Mouse (Mus musculus) mature B cell (primary cell): ENCODE results near the gene Chid1.

ENCODE experiments used
- in situ Hi-C: fragments of 300-500 bp; cut with MboI; formaldehyde crosslinking; loops from 2 replicates; pipeline ENCODE4 v1.14.3; 2019

The Chid1 gene

DNA sequence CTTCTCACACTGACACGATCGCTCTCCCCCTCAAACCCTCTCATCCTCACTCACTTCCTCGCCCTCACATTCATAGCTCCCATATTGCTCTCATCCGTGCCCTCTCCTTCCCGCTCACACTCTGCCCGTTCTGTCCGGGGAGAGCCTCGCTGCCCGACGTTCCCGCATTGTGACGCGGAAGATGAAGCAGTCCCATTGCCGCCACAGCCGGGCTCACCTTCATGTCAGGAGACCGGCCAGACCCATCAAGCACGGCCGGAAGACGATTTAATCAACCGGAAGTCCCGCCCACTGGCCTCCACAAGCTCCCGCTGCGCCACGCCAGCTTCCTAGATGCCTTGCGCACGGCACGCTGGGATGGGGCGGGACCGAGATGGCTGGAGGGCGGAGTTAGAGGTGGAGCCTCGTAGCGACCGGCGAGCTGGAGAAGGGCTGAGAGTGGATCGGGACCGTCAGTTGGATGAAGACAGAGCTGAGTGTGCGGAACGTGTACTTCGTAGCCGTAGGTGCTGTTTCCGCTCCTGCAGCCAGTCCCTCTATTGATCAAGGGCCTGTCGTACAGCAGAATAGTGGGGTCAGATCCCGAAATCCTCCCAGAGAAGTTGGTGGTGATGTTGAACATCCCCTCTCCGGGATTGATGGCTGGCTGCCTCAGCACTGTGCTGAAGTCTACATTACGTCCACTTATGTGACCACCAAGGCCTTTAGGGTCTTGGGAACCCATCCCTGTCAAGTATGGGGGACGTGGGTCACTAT lies at the start of gene Chid1:
Chid1 (minus strand) TSS at position 302 of the 756 bp plus-strand sequence.
- in situ Hi-C loops, result no loop called here

DNA sequence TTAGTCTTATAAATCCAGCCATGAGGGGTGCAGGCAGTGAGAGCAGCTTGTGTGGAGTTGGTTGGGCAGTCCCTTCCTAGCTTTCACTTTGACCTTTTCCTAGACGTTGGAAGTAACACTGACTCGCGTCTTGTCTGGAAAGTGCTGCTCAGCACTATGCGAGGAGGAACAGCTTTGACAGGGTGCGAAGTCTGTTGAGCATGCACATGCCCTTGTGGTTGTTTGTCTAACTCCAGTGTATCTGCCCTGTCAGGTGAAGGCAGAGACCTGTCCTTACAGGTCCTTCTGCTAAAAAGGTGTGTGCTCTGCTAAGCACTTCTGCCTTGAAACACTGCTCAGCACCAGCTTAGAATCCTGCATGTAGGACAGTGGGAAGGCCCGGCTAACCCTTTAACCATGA lies 49.2 kb upstream of the Chid1 start:
- in situ Hi-C loops, result no loop called here

DNA sequence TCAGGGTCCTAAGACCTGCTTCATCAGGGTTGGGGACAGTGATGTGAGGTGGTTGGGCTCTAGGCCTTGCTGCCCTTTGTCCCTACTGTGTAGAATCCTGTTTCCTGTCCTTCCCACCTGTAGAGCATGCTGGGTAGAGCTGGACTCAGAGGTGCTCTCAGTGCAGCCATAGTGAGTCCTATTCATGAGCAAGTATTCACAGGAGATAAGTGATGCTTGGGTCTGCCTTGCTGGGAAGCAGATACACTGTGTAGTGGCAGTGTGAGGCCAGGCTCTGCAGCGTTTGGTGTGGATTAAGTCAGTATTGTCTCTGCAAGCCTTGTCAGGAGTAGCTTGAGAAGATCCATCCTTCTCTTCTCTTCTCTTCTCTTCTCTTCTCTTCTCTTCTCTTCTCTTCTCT lies 46.2 kb upstream of the Chid1 start:
- in situ Hi-C loops, result no loop called here

DNA sequence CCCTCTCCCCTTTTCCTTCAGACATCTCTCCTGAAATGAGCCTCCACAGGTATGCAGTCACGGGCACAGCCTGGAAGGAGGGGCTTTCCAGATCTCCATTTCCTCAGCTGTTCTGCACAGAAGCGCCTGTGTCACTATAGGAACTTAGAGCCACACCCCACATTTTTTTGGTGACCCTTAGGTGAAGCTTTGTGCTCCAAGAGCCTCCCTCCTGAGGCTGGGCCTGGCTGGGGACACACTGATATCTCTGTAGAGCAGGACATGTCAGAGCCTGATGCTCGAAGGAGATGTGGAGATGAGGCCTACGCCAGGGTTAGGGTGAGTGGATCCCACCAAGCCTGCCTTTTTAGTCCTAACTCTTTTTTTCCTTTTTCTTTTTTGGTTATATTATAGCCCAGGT lies 45.6 kb upstream of the Chid1 start:
- in situ Hi-C loops, result no loop called here

DNA sequence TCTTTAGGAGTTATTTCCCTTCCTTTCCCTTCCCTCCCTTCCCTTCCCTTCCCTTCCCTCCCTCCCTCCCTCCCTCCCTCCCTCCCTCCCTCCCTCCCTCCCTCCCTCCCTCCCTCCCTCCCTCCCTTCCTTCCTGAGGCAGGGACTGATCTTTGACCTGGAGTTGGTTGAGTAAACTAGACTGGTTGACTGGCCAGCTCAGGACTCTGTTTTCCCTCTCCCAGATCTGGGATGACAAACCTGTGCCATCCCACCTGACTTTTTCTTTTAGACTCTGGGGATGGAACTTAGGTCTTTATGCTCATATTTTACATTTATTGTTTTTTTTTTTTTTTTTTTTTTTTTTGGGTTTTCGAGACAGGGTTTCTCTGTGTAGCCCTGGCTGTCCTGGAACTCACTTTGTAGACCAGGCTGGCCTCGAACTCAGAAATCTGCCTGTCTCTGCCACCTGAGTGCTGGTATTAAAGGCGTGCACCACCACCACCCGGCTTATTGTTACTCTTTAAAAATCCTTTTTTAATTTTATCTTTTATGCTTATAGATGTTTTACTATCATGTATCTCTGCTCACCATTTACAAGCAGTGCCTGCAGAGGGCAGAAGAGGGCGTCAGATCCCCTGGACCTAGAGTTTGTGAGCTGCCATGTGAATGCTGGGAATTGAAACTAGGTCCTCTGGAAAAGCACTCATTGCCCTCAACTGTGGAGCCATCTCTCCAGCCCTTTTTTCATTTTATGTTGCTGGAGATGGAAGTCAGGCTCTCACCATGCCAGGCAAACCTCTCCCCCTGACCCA lies 44.6 kb upstream of the Chid1 start:
- in situ Hi-C loops, result no loop called here

DNA sequence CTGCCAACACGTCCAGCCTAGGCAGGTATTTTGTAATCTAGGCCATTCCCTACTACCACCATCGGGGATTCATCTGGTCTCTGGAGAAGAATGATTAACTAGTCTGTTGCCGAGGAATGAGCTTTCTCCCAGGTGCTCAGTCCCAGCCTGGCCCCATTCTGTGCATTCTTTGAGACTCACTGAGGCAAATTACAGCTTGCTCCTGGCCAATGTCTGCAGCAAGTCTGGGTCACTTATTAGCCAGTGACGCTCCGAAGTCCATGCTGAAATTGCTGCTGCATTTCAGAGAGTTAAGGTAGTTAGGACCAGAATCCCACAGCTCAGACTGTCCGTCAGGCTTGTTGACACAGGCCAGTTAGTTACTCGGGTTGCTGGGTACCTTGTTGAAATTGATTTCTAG lies 41.7 kb upstream of the Chid1 start:
- in situ Hi-C loops, result no loop called here

DNA sequence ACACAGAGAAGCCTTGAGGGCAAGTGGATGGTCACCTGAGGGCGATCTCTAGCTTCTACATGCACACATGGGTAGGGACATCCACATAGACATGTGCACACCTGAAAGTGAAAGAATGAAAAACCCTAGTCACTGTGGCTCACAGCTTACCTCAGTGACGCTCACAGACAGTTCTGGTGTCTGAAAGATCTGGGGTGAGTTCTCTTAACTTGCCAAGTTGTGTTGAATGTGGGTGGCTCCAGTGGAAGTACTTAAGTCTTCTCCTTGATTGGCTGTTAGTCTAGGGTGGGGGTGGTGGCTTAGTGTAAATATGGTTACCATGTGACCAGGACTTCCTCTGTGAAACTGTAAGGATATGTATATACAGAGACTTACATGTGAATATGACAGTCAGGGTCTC lies 39.3 kb upstream of the Chid1 start:
- in situ Hi-C loops, result no loop called here

DNA sequence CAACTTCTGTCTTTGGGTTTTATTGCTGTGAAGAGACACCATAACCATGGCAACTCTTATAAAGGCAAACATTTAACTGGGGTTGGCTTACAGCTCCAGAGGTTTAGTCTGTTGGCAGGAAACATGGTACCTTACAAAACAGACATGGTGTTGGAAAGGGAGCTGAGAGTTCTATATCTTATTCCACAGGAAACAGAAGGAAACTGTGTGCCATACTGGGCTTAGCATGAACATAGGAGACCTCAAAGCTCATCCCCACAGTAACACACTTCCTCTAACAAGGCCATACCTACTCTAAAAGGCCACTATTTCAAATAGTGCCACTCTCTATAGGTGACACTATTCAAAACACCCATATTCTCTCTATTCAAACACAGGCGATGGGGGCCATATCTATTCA lies 38.9 kb upstream of the Chid1 start:
- in situ Hi-C loops, result no loop called here

DNA sequence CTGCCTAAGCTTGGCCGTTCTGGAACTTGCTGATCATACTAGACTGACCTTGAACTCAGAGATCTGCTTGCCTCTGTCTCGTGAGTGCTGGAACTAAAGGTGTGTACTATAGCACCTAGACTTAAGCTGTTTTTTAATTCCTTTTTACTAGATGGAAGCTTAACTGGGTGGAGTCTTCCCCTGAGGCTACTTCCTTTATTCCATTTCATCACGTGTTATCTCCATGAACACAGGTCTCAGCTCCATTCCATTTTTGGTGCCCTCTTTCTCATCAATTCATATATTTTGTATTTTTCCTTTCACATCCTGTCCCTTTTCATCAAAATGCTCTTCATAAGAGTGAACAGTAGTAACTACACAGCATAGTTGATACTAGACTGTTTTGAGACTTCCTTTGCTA lies 38.1 kb upstream of the Chid1 start:
- in situ Hi-C loops, result no loop called here

DNA sequence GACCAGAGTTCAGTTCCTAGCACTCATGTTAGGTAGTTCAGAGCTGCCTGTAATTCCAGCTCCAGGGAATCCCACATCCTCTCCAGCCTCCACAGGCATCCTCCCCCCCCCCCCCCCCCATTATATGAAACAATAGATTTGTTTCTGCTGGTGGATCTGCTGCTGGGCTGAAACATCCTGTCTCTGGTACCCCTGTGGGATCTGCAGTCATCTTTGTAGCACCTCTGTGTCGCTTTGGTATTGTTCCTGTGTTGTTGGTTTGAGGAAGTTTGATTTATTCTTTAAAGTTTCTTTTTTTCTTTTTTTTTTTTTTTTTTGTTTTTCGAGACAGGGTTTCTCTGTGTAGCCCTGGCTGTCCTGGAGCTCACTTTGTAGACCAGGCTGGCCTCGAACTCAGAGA lies 35.8 kb upstream of the Chid1 start:
- in situ Hi-C loops, result no loop called here

DNA sequence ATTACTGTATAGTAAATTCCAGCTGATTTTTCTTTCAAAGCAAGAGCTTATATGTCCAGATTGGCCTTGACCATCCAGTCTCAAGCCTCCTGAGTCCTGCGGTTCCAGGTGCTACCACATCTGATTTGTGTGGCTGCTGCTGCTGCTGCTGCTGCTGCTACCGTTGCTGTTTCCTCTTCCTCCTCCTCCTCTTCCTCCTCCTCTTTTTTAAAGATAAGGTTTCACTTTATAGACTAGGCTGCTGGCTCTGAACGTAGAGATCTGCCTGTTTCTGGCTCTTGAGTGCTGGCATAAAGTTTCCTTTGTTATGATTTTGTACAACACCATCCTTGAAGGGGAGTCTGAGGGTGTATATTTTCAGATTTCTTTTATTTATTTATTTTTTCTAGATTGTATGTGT lies 34.4 kb upstream of the Chid1 start:
- in situ Hi-C loops, result no loop called here

DNA sequence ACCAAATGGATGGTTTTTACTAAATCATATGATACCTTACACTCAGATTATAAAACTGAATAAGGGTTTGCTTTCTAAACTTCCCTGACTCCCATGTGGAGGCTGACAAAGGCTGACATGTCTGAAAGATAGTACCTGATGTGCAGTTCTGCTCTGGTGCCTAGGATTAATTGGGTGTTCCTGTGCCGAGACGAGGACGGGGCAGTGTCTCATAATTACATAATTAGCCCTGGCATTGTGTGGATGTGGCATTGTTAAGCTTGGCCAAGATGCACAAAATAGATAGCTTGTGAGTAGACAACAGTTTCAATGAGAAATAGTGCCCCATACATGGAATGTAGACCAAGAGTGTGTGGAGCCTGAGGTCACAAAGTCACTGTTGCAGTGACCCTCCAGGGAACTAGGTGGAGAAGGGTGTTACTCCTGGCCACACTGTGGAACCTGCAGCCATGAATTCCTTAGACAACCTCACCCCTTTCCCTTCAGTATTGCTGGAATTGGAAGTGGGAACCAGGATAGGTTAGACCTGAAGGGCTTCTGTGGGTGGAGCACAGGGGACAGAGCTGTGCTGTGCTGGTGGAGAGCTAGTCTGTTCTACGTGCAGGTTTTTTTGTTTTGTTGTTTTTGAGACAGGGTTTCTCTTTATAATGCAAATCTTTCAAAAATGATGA lies 31.1 kb upstream of the Chid1 start:
- in situ Hi-C loops, result no loop called here

DNA sequence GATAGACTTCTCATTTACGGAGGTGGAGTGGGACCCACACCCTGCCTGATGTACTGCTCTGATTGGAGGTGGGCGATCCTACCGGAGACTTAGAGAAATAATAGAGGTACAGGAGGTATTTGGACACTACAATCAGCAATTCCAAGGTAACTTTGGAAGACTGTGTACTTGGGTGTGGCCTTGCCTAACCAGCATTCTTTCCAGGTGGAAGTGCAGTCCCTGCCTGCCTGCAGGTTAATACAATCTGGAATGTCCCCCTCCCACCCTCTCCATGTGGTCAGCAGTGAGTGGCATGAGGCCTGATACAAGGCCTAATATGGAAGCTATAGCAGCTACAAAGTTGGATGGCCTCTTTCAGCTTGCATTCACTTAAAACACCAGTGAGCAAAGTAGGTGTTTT lies 30.3 kb upstream of the Chid1 start:
- in situ Hi-C loops, result no loop called here

DNA sequence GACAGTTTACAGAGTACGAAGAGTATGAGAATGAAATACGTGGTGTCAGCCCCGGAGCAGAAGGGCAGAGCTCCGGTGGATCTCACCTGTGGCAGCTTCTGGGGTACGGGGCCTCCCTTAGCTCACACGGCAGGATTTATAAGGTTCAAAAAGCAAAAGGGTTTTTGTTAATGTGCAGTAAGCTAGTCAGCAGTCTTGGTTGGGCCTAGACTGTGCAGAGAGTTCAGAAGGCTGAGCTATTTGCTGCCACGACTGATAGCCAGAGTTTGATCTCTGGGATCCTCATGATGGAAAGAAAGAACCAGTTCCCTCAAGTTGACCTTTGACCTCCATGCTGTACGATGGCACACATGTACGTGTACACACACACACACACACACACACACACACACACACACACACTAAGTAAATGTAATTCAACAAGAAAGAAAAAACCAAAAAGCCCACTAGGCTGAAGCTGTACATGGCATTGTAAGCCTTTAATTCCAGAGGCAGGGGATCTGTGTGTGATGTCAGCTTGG lies 29.7 kb upstream of the Chid1 start:
- in situ Hi-C loops, result no loop called here

DNA sequence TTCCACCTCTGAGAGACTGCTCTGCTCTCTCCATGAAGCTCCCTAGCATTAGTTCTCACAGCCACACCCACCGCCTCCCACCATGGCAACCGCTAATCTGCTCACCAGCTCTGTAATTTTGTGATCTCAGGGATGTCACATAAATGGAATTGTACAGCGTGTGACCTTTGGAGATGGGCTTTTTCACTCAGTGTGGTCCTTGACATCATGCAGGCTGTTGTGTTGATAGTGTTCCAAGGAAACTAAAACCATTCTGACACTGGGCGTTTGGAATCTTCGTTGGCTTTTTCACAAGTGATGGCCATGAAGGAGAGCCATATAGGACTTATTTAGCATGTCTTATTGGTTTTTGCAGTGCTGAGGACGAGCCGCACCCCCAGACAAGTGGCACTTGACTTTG lies 26.9 kb upstream of the Chid1 start:
- in situ Hi-C loops, result no loop called here

DNA sequence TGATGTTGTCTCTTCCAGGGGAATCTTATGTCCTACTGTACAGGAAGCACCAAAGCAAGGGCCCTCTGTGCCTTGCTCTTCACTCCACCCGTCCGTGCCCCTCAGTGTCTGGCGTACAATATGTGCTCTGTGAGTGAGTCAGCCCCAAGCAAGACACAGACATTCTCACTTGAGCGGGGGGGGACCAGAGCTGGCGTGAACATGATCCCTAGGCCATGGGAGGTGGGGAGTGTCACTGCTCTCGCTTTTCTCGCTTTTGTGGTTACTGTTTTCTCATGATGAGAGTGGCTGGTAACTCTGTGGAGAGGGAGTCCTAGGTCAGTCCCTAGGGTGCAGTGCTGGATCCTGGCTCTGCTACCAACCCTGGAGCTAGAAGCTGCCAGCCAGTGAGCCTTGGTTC lies 24.9 kb upstream of the Chid1 start:
- in situ Hi-C loops, result no loop called here

DNA sequence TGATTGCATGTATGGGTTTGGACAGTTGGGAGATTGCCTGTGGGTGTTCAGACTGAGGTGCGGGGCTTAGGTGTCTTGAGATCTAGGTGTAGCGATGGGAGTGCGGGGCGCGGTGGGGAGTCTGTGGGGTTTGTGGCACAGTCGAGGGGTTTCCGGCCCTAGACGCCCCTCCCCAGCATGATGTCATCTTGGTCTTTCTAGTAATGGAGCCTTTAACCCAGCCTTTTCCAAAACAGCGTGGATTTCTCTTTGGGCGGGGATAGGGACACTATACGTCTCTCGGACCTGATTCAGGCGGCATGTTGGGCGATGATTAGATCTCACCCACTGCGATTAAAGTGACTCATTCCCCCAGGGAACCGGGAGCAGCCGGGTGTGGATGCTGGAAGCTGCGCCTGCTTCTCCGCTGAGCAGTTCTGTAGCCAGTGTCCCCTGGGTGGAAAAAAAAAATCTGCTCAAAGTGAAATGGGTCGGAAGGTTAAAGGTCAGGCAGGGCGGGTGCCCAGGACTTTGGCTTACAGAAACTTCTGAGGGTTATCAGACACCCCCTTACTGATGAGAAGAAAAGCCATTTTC lies 23.3 kb upstream of the Chid1 start:
- in situ Hi-C loops, result no loop called here

DNA sequence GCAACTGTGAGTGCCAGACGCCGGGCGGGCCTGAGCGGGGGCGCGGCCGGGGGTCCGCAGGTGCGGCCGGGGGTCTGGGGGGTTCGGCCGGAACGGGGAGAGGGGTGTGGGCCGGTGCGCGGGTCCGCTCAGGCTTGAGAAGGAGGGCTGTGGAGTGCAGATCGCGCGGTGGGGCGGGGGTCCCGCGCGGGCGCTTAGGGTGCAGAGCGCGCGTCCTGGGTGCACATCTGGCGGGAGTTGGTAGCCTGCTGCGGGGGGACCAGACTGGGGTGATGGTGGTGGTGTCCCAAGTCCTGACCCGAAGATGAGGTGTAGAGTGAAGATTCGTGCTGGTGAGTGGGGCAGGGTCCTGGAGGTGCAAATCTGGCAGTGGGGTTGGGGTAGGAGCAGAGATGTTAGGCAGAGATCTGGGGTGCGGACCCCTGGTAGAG lies 22.8 kb upstream of the Chid1 start:
- in situ Hi-C loops, result no loop called here

DNA sequence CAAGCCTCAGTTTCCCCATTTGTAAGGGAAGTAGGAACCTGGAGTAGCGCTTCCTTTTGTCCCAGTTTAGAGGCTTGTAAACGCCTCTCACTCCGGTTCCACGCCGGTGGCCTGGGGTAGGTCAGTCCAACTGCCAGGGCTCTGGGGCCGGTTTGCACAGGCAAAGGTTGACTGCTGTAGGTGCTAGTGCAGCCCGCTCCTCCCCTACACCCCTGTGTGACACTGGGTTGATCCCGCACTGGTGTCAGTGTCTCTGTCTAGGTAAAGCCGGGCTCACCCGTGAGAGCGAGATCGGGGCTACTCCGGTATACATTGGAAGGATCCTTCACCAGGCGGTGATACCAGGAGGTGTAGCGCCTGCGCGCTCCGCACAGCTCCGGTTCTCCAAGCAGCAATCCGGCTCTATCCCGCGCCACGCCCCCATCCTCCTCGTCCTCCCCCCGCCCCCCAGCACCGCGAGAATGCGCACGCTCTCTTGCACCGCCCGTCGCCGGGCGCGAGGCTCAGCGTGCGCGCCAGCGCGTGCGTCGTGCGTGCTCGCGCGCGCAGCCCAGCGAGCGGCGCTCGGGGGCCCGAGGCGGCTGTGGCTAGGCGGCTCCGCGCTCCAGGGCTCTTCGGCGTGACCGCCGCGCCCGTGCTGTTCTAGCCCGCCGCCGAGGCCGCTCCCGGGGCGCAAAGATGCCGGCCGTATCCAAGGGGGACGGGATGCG lies 22.2 kb upstream of the Chid1 start, which contains the start of gene Ap2a2:
Ap2a2 (plus strand) TSS at position 492 of the 710 bp plus-strand sequence.
- in situ Hi-C loops, result no loop called here

DNA sequence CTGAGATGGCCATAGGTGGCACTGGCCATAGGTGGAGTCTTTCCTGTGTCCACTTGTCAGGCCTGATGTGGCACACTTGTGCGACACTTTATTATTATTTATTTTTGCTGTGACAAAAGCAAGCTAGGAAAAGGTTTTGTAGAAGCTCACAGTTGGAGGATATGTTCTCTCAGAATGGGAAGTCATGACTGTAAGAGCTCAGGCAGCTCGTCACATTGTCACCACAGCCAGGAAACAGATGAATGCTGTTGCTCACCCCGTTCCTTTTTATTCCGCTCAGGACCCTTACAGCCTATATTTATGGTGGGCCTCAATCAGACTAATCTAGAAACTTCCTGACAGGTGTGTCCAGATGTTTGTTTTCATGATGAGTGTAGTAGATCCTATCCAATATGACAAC lies 20.8 kb upstream of the Chid1 start:
- in situ Hi-C loops, result no loop called here

DNA sequence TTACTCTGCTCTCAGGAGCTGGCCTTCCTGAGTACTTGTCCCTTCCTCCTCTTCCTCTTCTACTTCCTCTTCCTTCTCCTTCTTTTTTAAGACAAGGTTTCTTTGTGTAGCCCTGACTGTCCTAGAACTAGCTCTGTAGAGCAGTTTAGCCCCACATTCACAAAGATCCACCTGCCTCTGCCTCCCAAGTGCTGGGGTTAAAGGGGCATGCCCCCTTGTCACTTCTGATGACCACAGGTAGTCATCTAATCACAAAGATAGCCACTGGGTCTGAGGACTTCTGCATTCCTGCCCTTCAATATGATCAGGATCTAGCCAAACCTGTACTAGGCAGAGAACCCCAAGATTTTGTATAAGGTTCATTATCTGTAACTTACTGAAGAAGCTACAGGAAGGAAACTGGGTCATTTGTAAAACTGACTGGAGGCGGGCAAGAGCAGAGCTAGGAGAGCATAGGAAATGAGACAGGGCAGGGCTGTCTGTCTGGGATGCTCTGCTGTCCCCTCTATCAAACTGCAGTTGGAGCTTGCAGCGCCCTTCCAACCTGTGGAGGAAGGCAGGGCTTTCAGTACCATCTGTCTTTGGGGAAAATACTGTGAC lies 20.2 kb upstream of the Chid1 start:
- in situ Hi-C loops, result no loop called here
